12 mouse cellular contexts compared by ENCODE assay signal in the genomic region with DNA sequence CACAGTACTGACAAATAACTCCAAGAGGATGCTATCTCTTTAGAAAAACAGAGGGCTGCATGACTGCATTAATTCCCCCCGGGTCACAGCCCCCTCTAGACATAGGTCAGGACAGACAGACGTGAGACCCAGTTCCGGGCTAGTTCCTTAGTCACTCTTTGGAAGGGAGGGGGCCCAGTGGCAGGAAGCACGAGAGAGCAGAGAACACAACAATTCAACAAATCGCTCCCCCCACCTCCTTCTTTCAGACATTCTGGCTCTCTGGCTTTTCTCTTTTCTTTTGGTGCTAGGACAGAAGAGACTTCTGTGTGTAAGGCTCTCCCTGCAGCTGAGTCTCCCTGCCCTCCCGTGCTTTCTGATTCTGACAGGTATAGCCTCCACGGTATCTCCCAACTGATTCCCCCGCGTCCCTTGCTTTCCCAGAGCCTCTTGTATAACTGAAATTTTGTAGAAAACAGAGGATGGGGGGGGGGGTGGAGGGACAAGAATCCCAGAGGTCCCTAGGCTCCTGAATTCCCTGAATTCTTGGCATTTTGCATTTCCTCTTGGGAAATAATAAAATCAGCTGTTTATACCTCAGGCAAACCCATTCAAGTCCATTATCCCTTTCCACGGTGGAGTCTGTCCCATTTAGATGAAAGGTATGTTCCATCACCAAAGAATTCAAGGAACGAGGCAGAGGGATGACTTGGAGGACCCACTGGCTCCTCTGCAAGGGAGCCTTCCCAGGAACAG. TPM values are rescaled to one million over a fixed set of nuclear protein-coding genes. Genes with fewer than 3 reads are reported as not detected.
DNase-seq lines count a peak whose midpoint lies in the region; ATAC-seq and TF ChIP-seq lines count a peak whose summit lies in the region.
"Had no signal": no experiment of that assay in that cellular context is flagged by ENCODE, and none has a peak within 500 bp of the region (broad histone marks: within the 10 kb centered on the region; RNA-seq: fewer than 3 reads in every experiment).

No protein-coding gene starts in this region.

- no peak overlapping the region for H3K4me3 ChIP-seq in forebrain, embryonic 10.5 days
- no peak overlapping the region for H3K4me3 ChIP-seq in forebrain, embryonic 16.5 days (replicated peaks; ENCODE audit: low read length)
- H3K4me3 ChIP-seq in kidney, adult 2 months (ENCODE audit: insufficient read depth, low read depth, low read length), result no peak overlapping the region

- H3K27me3 ChIP-seq in forebrain, embryonic 10.5 days (ENCODE audit: poor library complexity, severe bottlenecking), result no peaks in the 10 kb centered on the region
- no peaks in the 10 kb centered on the region for H3K27me3 ChIP-seq in forebrain, embryonic 16.5 days (replicated peaks; ENCODE audit: control insufficient read depth, insufficient read depth, low read length)
- no peaks in the 10 kb centered on the region for H3K27me3 ChIP-seq in kidney, adult 2 months (replicated peaks; ENCODE audit: control insufficient read depth, insufficient read depth, low read length)

- DNase-seq in forebrain, embryonic 10.5 days (ENCODE audit: extremely low spot score, low spot score), result no peak
- DNase-seq in kidney, adult 2 months, result peak; percentile 49
- no peak for DNase-seq in kidney, adult 8-10 months
- DNase-seq in R1 (ENCODE audit: low read depth, low spot score), result peak; percentile 51
- peak; percentile 34 for DNase-seq in kidney, adult 9 months
- DNase-seq in layer of hippocampus, postnatal 14 days (ENCODE audit: low spot score in 2 of 2), result no peak
- DNase-seq in ovary, postnatal 10 days (ENCODE audit: low spot score), result no peak
- DNase-seq: adrenal gland, adult 8-10 months; cerebellum, adult 8-10 months; retina, postnatal 1 day had no signal

- H3K36me3 ChIP-seq in forebrain, embryonic 10.5 days (replicated peaks), result peaks cover 8% of the 10 kb centered on the region; the same call in 1 of the 2 replicates
- H3K36me3 ChIP-seq in forebrain, embryonic 16.5 days (ENCODE audit: control insufficient read depth, insufficient read depth), result no peaks in the 10 kb centered on the region
- H3K36me3 ChIP-seq in kidney, adult 2 months (ENCODE audit: control insufficient read depth, insufficient read depth, low read length), result no peaks in the 10 kb centered on the region

- no peak overlapping the region for H3K4me2 ChIP-seq in forebrain, embryonic 16.5 days (ENCODE audit: low read length)

- no peak for TF ChIP-seq POLR2A in kidney, adult 2 months (IDR thresholded peaks at IDR 0.05; ENCODE audit: low read depth, low read length)

- TF ChIP-seq CTCF in kidney, adult 2 months (conservative IDR thresholded peaks at IDR 0.05; ENCODE audit: insufficient read depth, insufficient read length, low read depth, low read length), result no peak

- 65% methylated on average over 11 of the region's 11 CpGs for WGBS in forebrain, embryonic 10.5 days
- WGBS in forebrain, embryonic 16.5 days, result 65% methylated on average over 11 of the region's 11 CpGs
- 59% methylated on average over 11 of the region's 11 CpGs for WGBS in kidney, adult 2 months

- no peak overlapping the region for H3K9ac ChIP-seq in forebrain, embryonic 16.5 days (replicated peaks; ENCODE audit: low read depth, low read length)

- H3K27ac ChIP-seq in forebrain, embryonic 10.5 days, result peak overlapping the region; percentile 48; the same call in 1 of the 2 replicates
- no peak overlapping the region for H3K27ac ChIP-seq in forebrain, embryonic 16.5 days (ENCODE audit: low read length)
- peak overlapping the region; percentile 72 for H3K27ac ChIP-seq in kidney, adult 2 months (ENCODE audit: insufficient read depth, low read depth, low read length)
- H3K27ac ChIP-seq: macrophage had no signal

- no peak for ATAC-seq in forebrain, embryonic 16.5 days

- peaks cover 44% of the 10 kb centered on the region for H3K4me1 ChIP-seq in forebrain, embryonic 10.5 days
- H3K4me1 ChIP-seq in forebrain, embryonic 16.5 days (replicated peaks; ENCODE audit: control insufficient read depth, insufficient read depth, low read length), result peaks cover 3% of the 10 kb centered on the region; the same call in 1 of the 2 replicates
- H3K4me1 ChIP-seq in kidney, adult 2 months (ENCODE audit: control insufficient read depth, insufficient read depth, low read length), result no peaks in the 10 kb centered on the region

- H3K9me3 ChIP-seq in forebrain, embryonic 10.5 days, result no peaks in the 10 kb centered on the region
- H3K9me3 ChIP-seq in forebrain, embryonic 16.5 days (ENCODE audit: control insufficient read depth, low read length), result no peaks in the 10 kb centered on the region

RNA-seq across cellular contexts. Expression of a gene that starts 12.1 kb away (rescaled TPM):
- polyA plus RNA-seq in forebrain, embryonic 10.5 days (2016; fragmentation: Nextera tagmentation; extraction: Ambion mirVana), result 9.1 and 10.0 TPM in 2 replicates
- polyA plus RNA-seq in forebrain, embryonic 16.5 days (2015; fragmentation: Nextera tagmentation; extraction: Ambion mirVana), result 9.7 and 10.6 TPM in 2 replicates
- 7.8 and 8.0 TPM in 2 replicates for polyA plus RNA-seq in kidney, adult 2 months (2012; rRNA removed)
- 10 to 100 TPM in 1 of 2 experiments, 1 to 10 TPM in 1; 9.5 to 11.3 TPM for total RNA-seq in layer of hippocampus, postnatal 14 days (2021)

RNA-seq across cellular contexts. Expression of a gene that starts 12.2 kb away (rescaled TPM):
- polyA plus RNA-seq in forebrain, embryonic 10.5 days (2016; fragmentation: Nextera tagmentation; extraction: Ambion mirVana), result 38.6 and 39.0 TPM in 2 replicates
- polyA plus RNA-seq in forebrain, embryonic 16.5 days (2015; fragmentation: Nextera tagmentation; extraction: Ambion mirVana), result 28.5 and 29.2 TPM in 2 replicates
- 24.0 and 33.1 TPM in 2 replicates for polyA plus RNA-seq in kidney, adult 2 months (2012; rRNA removed)
- total RNA-seq in layer of hippocampus, postnatal 14 days (2021), result 10 to 100 TPM; 14.8 to 17.2 TPM

Comparison
In these comparisons a context has a peak if more than half of its experiments do, and no peak if none do; other contexts are left out.
1. DNase-seq: peak in kidney, adult 2 months (single experiment), R1 (single experiment) and kidney, adult 9 months (single experiment); none in forebrain, embryonic 10.5 days (single experiment), kidney, adult 8-10 months (0 of 2), layer of hippocampus, postnatal 14 days (0 of 2) and ovary, postnatal 10 days (single experiment).